Mouse (Mus musculus) forebrain, embryonic 13.5 days (tissue): ENCODE results near the gene Slc2a13. TPM values are rescaled to one million over a fixed set of nuclear protein-coding genes. Genes with fewer than 3 reads are reported as not detected.
A peak's percentile ranks its signal among the peaks of the same experiment; 100 is the strongest.

Source experiments
- ATAC-seq: fragments of 200-750 bp; cut with Nextera tagmentation; 2 replicates; pipeline ENCODE4 v1.8.0; 2017
- H3K27ac ChIP-seq: fragments of 300-500 bp; sonication (generic); 2 replicates; pipeline ENCODE4 v1.5.1; 2015; ENCODE audit warnings: inconsistent platforms, mild to moderate bottlenecking, moderate library complexity
- H3K27me3 ChIP-seq: fragments of 300-500 bp; sonication (generic); 2 replicates; pipeline ENCODE4 v1.6.1; 2015; ENCODE audit warnings: mild to moderate bottlenecking, inconsistent platforms
- H3K36me3 ChIP-seq: fragments of 300-500 bp; sonication (generic); 2 replicates; pipeline ENCODE4 v1.6.1; 2015; ENCODE audit warnings: mild to moderate bottlenecking, inconsistent platforms; ENCODE audit not compliant: poor library complexity, severe bottlenecking
- H3K4me1 ChIP-seq: fragments of 300-500 bp; sonication (generic); 2 replicates; pipeline ENCODE4 v1.6.1; 2015; ENCODE audit warnings: inconsistent platforms
- H3K4me2 ChIP-seq: fragments of 300-500 bp; sonication (generic); 2 replicates; pipeline ENCODE4 v1.6.1; 2015; ENCODE audit warnings: inconsistent platforms, mild to moderate bottlenecking, moderate library complexity
- H3K4me3 ChIP-seq: fragments of 300-500 bp; sonication (generic); 2 replicates; pipeline ENCODE4 v1.5.1; 2015; ENCODE audit warnings: mild to moderate bottlenecking, inconsistent platforms
- H3K9ac ChIP-seq: fragments of 300-500 bp; sonication (generic); 2 replicates; pipeline ENCODE4 v1.6.1; 2015; ENCODE audit warnings: mild to moderate bottlenecking, inconsistent platforms
- H3K9me3 ChIP-seq: fragments of 300-500 bp; sonication (generic); replicated peaks from 2 replicates; pipeline ENCODE4 v1.6.1; 2016; ENCODE audit warnings: inconsistent platforms
- WGBS: fragments of 180-500 bp; shearing (Covaris S2); methylation state at CpG from one replicate; pipeline ENCODE4 v1.1.7; 2015; 5-methylcytosine and 5-hydroxymethylcytosine counted together
- polyA plus RNA-seq: library from polyadenylated mRNA; unstranded; fragments of >200 nt; fragmentation: Nextera tagmentation; extraction: Ambion mirVana; gene quantifications from 2 replicates; pipeline ENCODE4 v1.2.1, GENCODE M21; 2015

The Slc2a13 gene
- polyA plus RNA-seq, 1 experiment from 2014 or later, result 1.7 TPM

DNA sequence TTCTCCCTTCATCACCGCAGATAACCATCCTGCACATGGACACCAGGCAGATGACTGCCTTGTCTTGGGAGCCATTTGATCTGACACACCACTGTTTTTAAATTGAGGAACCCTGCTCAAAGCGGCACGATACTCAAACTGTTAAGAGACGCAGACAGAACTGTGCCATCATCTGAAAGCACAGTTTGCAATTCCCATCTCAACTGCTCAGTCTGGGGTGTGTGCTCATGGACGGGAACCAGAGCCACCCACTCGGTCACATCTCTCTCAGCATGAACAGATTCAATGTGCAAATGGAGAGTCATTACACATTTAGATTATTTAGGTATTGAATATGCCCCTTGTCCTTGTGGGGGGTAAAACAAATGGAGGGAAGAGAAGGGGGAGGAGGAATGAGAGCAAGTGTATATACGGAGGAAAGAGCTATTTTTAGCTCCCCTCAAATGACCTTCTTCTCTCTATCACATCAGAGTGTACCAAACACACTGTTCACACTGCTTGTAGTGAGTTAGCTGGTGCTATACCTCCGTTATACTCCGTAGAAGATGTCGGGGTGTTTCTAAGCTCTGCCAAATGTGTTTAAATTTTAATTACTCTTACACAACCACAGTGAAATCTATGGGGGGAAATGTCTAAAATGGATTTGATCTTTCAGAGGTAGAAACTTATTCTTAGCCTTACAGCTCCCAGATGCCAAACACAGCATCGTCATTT, 203.2 kb downstream of the Slc2a13 start:
- ATAC-seq, result no peak
- Histone ChIP-seq H3K36me3 (no peaks in the 10 kb centered on the region), H3K4me2 (no peak overlapping the region), H3K4me3 (no peak overlapping the region), H3K9me3 (no peaks in the 10 kb centered on the region), H3K4me1 (peaks cover 40% of the 10 kb centered on the region), H3K27ac (no peak overlapping the region), H3K27me3 (no peaks in the 10 kb centered on the region), H3K9ac (no peak overlapping the region)
- WGBS, result 74% methylated on average over 11 of the region's 11 CpGs

- Histone ChIP-seq H3K9ac (no peak overlapping the region), H3K4me2 (no peak overlapping the region), H3K27ac (no peak overlapping the region), H3K4me1 (0 out of 2 replicates have a peak, but pooled peaks cover 6% of the 10 kb centered on the region), H3K27me3 (no peaks in the 10 kb centered on the region), H3K4me3 (no peak overlapping the region), H3K36me3 (no peaks in the 10 kb centered on the region), H3K9me3 (no peaks in the 10 kb centered on the region)
- WGBS, result 90% methylated on average over 2 of the region's 2 CpGs
- ATAC-seq, result no peak
Measured at GRCm38 (mm10) chr15:91360495-91360894, 212.6 kb downstream of the Slc2a13 start.

GRCm38 (mm10) chr15:91351006-91351405, 222.1 kb downstream of the Slc2a13 start:
- no peak overlapping the region for H3K4me2 ChIP-seq
- H3K27me3 ChIP-seq, result no peaks in the 10 kb centered on the region
- no peak for ATAC-seq
- no peak overlapping the region for H3K4me3 ChIP-seq
- WGBS, result 80% methylated on average over 7 of the region's 7 CpGs
- no peak overlapping the region for H3K27ac ChIP-seq
- no peaks in the 10 kb centered on the region for H3K36me3 ChIP-seq
- H3K9ac ChIP-seq, result no peak overlapping the region
- no peaks in the 10 kb centered on the region for H3K4me1 ChIP-seq
- no peaks in the 10 kb centered on the region for H3K9me3 ChIP-seq

GRCm38 (mm10) chr15:91338350-91338749, 234.7 kb downstream of the Slc2a13 start:
- Histone ChIP-seq H3K9ac (no peak overlapping the region), H3K27ac (no peak overlapping the region), H3K27me3 (no peaks in the 10 kb centered on the region), H3K36me3 (no peaks in the 10 kb centered on the region), H3K4me3 (no peak overlapping the region), H3K4me1 (no peaks in the 10 kb centered on the region), H3K4me2 (no peak overlapping the region), H3K9me3 (no peaks in the 10 kb centered on the region)
- ATAC-seq, result no peak
- WGBS, result 70% methylated on average over 1 of the region's 1 CpGs

DNA sequence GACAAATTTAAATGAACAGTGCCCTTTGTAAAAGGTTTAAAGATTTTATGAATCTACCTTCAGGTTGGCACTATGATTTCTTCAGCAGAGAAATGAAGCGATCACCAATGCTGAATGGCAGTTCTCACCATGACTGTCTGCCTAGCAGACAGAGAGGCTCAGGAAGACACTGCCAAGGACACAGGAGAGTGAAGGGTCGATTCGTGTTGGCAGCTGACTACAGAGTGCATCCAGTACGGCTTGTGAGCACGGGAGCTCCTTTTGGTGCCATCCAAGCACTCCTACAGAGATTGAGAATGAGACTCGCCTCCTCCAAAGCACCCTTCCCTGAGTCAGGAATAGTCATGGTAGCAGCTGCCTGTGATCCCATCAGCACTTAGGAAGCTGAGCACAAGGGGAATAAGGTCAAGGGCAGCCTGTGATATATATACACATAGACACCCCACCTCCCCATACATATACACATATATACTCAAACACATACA, 238.6 kb downstream of the Slc2a13 start:
- no peak overlapping the region for H3K4me3 ChIP-seq

DNA sequence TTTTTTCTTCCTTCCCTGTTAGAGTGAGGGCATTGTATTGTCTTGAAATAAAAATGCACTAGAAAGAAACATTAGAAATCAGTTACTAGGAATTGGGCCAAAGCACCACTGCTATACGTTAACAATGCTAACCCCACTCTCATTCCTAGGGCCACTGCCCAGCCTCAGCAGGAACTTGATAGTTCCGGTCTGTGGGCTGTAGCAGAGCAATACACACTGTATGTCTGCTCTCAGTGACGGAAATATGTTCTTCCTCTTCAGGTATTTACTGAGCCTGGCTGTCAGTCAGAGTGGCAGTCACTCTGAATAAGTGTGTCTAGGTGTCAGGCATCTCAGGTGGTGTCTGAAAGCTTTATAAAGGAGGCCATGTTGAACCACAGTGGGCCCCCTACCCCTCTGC, 245.3 kb downstream of the Slc2a13 start:
- Histone ChIP-seq H3K9ac (no peak overlapping the region), H3K9me3 (no peaks in the 10 kb centered on the region), H3K4me1 (0 out of 2 replicates have a peak, but pooled peaks cover 4% of the 10 kb centered on the region), H3K27me3 (no peaks in the 10 kb centered on the region), H3K4me3 (no peak overlapping the region), H3K27ac (no peak overlapping the region), H3K4me2 (no peak overlapping the region), H3K36me3 (no peaks in the 10 kb centered on the region)
- WGBS, result 64% methylated on average over 3 of the region's 3 CpGs
- no peak for ATAC-seq

More for the DNA sequence above, 238.6 kb downstream of the Slc2a13 start:
- H3K4me1 ChIP-seq, result 0 out of 2 replicates have a peak, but pooled peaks cover 4% of the 10 kb centered on the region
- H3K27ac ChIP-seq, result no peak overlapping the region
- no peaks in the 10 kb centered on the region for H3K9me3 ChIP-seq
- H3K36me3 ChIP-seq, result no peaks in the 10 kb centered on the region
- no peak for ATAC-seq
- no peak overlapping the region for H3K9ac ChIP-seq
- 85% methylated on average over 6 of the region's 6 CpGs for WGBS
- no peaks in the 10 kb centered on the region for H3K27me3 ChIP-seq
- H3K4me2 ChIP-seq, result no peak overlapping the region

GRCm38 (mm10) chr15:91327023-91327422, 246.0 kb downstream of the Slc2a13 start:
- Histone ChIP-seq H3K27ac (no peak overlapping the region), H3K4me1 (0 out of 2 replicates have a peak, but pooled peaks cover 4% of the 10 kb centered on the region), H3K36me3 (no peaks in the 10 kb centered on the region), H3K9me3 (no peaks in the 10 kb centered on the region), H3K4me2 (no peak overlapping the region), H3K27me3 (no peaks in the 10 kb centered on the region), H3K9ac (no peak overlapping the region), H3K4me3 (no peak overlapping the region)
- WGBS, result 77% methylated on average over 4 of the region's 4 CpGs
- ATAC-seq, result no peak

DNA sequence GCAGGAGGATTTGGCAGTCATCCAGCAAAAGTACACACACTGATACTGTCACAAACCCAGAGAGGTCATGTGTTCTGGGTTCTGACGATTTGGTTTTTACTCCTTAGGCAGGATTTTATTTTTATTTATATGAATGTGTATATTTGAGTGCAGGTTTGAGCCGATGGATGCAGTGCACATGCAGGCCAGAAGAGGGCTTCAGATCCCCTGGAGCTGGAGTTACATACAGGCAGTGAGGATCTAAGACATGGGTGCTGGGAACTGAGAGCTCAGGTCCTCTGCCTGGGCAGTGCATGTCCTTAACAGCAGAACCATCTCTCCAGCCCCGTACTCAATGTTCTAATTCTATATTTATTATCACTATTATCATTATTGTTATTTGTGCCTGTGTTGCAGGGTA, 253.7 kb downstream of the Slc2a13 start:
- Histone ChIP-seq H3K36me3 (no peaks in the 10 kb centered on the region), H3K27me3 (no peaks in the 10 kb centered on the region), H3K27ac (no peak overlapping the region), H3K9me3 (no peaks in the 10 kb centered on the region), H3K4me1 (peaks cover 15% of the 10 kb centered on the region), H3K9ac (no peak overlapping the region), H3K4me2 (no peak overlapping the region), H3K4me3 (no peak overlapping the region)
- WGBS, result 71% methylated on average over 3 of the region's 3 CpGs
- ATAC-seq, result no peak

GRCm38 (mm10) chr15:91316964-91317363, 256.1 kb downstream of the Slc2a13 start:
- H3K27me3 ChIP-seq, result no peaks in the 10 kb centered on the region
- peaks cover 20% of the 10 kb centered on the region for H3K4me1 ChIP-seq
- no peaks in the 10 kb centered on the region for H3K36me3 ChIP-seq
- H3K4me2 ChIP-seq, result no peak overlapping the region
- H3K9me3 ChIP-seq, result no peaks in the 10 kb centered on the region
- WGBS, result 38% methylated on average over 4 of the region's 4 CpGs
- no peak overlapping the region for H3K4me3 ChIP-seq
- H3K9ac ChIP-seq, result no peak overlapping the region
- no peak overlapping the region for H3K27ac ChIP-seq
- peak; percentile 40; the same call in 1 of the 2 replicates for ATAC-seq

GRCm38 (mm10) chr15:91314402-91315318, 258.4 kb downstream of the Slc2a13 start:
- no peak overlapping the region for H3K9ac ChIP-seq
- H3K4me2 ChIP-seq, result no peak overlapping the region
- no peaks in the 10 kb centered on the region for H3K27me3 ChIP-seq
- H3K4me1 ChIP-seq, result peaks cover 20% of the 10 kb centered on the region
- 73% methylated on average over 19 of the region's 19 CpGs for WGBS
- H3K27ac ChIP-seq, result no peak overlapping the region
- peak; percentile 55; the same call in 1 of the 2 replicates for ATAC-seq
- H3K9me3 ChIP-seq, result no peaks in the 10 kb centered on the region
- H3K4me3 ChIP-seq, result no peak overlapping the region
- H3K36me3 ChIP-seq, result no peaks in the 10 kb centered on the region

DNA sequence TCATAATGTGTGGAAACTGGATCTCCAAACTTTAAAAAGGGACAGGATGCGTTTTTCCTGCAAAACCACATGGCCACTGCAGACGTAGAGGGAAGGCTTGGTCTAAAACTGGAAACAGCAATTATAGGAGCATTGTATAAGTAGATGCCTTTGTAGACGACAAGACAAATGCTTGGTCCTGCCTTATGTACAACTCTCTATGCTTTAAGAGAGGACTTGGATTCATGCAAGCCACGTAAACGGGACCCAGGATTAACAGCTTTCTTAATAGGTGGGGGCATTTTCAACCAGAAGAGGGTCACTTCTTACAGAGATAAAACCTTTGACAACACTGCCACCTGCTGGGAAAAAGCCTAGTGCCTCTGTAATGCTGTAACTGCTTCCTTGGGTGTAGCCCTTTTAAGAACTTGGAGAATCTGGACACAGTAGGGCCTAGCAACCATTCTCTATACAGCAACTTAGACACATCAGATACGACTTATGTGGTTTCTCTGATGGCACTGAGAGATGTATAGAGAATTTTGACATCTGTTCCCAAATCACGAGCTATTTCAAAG, 268.7 kb downstream of the Slc2a13 start:
- Histone ChIP-seq H3K27me3 (no peaks in the 10 kb centered on the region), H3K36me3 (no peaks in the 10 kb centered on the region), H3K9me3 (no peaks in the 10 kb centered on the region), H3K27ac (no peak overlapping the region), H3K9ac (no peak overlapping the region), H3K4me3 (no peak overlapping the region), H3K4me2 (no peak overlapping the region), H3K4me1 (no peaks in the 10 kb centered on the region)
- peak; percentile 75 for ATAC-seq
- WGBS, result 42% methylated on average over 7 of the region's 7 CpGs

DNA sequence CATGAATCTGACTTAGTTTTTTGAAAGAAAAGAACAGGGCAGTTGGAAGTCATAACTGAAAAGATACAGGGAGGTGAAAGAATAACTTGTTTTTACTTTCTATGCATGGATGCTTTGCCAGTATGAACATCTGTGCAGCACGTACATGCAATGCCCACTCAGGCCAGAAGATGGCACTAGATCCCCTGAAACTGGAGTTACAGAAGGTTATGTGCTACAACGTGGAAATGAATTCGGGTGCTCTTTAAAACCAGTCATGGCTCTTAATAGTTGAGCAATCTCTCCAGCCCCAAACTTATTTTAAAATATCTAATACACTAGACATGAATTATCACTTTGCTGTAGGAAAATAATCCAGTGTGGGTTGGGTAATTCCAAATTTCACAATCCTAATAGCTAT, 271.7 kb downstream of the Slc2a13 start:
- no peak overlapping the region for H3K27ac ChIP-seq
- peak; percentile 74 for ATAC-seq
- no peaks in the 10 kb centered on the region for H3K4me1 ChIP-seq
- H3K36me3 ChIP-seq, result no peaks in the 10 kb centered on the region
- H3K9ac ChIP-seq, result no peak overlapping the region
- no peaks in the 10 kb centered on the region for H3K27me3 ChIP-seq
- H3K4me2 ChIP-seq, result no peak overlapping the region
- H3K4me3 ChIP-seq, result no peak overlapping the region
- 6% methylated on average over 3 of the region's 3 CpGs for WGBS
- no peaks in the 10 kb centered on the region for H3K9me3 ChIP-seq
